Mouse (Mus musculus) G1E (cell line): ENCODE measurements around the gene Magi1. TPM values are rescaled to one million over a fixed set of nuclear protein-coding genes. Genes with fewer than 3 reads are reported as not detected.

Experiments used
- ATAC-seq: 2 replicates; pipeline ENCODE4 v1.8.0; 2016; ENCODE audit warnings: mild to moderate bottlenecking; ENCODE audit not compliant: insufficient number of reproducible peaks, poor library complexity, low FRiP score, severe bottlenecking; ENCODE audit errors: extremely low read depth
- DNase-seq: peaks from one replicate; pipeline ENCODE4 v3.0.0; 2012; ENCODE audit warnings: low spot score
- H3K27me3 ChIP-seq: 2 replicates; pipeline ENCODE4 v1.6.1; 2012; ENCODE audit warnings: mild to moderate bottlenecking, low read length, inconsistent platforms; ENCODE audit not compliant: insufficient read depth
- H3K36me3 ChIP-seq: replicated peaks from 2 replicates; pipeline ENCODE3; 2012; ENCODE audit warnings: mild to moderate bottlenecking, inconsistent platforms
- H3K4me1 ChIP-seq: 2 replicates; pipeline ENCODE4 v1.6.1; 2012; ENCODE audit warnings: low read depth, low read length, inconsistent platforms, mixed read lengths; ENCODE audit not compliant: insufficient read depth
- H3K4me3 ChIP-seq: 2 replicates; pipeline ENCODE4 v1.5.1; 2012; ENCODE audit warnings: low read depth, mild to moderate bottlenecking, inconsistent platforms, low read length, moderate library complexity, mixed read lengths
- H3K9me3 ChIP-seq: replicated peaks from 2 replicates; pipeline ENCODE4 v1.6.1; 2012; ENCODE audit warnings: inconsistent platforms
- CTCF ChIP-seq: IDR thresholded peaks from 2 replicates; pipeline ENCODE4 v1.5.1; 2012; ENCODE audit warnings: low read depth, low read length, inconsistent platforms, mixed read lengths
- GATA1 ChIP-seq: IDR thresholded peaks from 2 replicates; pipeline ENCODE4 v1.6.1; 2012; ENCODE audit warnings: borderline replicate concordance, low read length, inconsistent platforms, mixed read lengths
- GATA2 ChIP-seq: IDR thresholded peaks from 2 replicates; pipeline ENCODE4 v1.6.1; 2012; ENCODE audit warnings: low read depth, low read length, inconsistent platforms, borderline replicate concordance
- POLR2AphosphoS5 ChIP-seq: IDR thresholded peaks from 2 replicates; pipeline ENCODE4 v1.6.1; 2012; ENCODE audit warnings: low read depth, low read length, inconsistent platforms; ENCODE audit not compliant: insufficient replicate concordance
- TAL1 ChIP-seq: conservative IDR thresholded peaks from 2 replicates; pipeline ENCODE4 v1.6.1; 2012; ENCODE audit warnings: low read depth, low read length, inconsistent platforms, mixed read lengths
- polyA plus RNA-seq: library from polyadenylated mRNA; stranded (reverse); fragments of >175 nt; gene quantifications from 2 replicates; pipeline ENCODE4 v1.2.3, GENCODE M21; 2012
- total RNA-seq, 2 experiments: library from RNA; stranded (forward) in 1 of 2; stranded (reverse) in 1 of 2; fragments of 200-1000 nt in 1 of 2; fragments of >200 nt in 1 of 2; fragmentation: Nextera tagmentation in 1 of 2; gene quantifications; 2 replicates each; pipeline ENCODE4 v1.2.3; 2014 to 2017

Gene Magi1
- total and polyA plus RNA-seq, 3 experiments = 0.21 to 10.0 (median 1.6) TPM

DNA sequence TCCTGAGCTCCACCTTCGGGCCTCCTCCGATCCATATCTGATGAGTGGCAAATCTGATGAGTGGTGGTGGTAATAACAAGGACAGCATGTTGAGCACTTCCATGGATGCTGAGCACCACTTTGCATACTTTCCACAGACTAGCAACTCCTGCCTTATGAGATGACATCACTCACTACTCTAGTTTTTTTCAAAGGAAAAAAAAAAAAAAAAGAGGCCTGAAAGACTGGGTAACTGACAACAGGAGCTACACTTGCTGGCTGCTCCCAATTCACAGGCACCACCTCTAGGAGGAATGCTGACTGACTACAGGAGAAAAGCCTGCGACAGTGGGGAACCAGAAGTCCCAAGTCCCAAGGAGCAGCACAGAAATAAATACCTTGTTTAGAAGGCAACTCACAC lies 52.8 kb downstream of the Magi1 start:
- peaks cover 5% of the 10 kb centered on the region for H3K9me3 ChIP-seq
- no peaks in the 10 kb centered on the region for H3K27me3 ChIP-seq
- no peak for TF ChIP-seq TAL1
- no peak for TF ChIP-seq GATA1
- no peak for TF ChIP-seq POLR2AphosphoS5
- TF ChIP-seq CTCF = no peak
- no peak for TF ChIP-seq GATA2
- DNase-seq = no peak
- no peaks in the 10 kb centered on the region for H3K4me1 ChIP-seq
- no peaks in the 10 kb centered on the region for H3K36me3 ChIP-seq
- H3K4me3 ChIP-seq = no peak overlapping the region
- ATAC-seq = no peak

DNA sequence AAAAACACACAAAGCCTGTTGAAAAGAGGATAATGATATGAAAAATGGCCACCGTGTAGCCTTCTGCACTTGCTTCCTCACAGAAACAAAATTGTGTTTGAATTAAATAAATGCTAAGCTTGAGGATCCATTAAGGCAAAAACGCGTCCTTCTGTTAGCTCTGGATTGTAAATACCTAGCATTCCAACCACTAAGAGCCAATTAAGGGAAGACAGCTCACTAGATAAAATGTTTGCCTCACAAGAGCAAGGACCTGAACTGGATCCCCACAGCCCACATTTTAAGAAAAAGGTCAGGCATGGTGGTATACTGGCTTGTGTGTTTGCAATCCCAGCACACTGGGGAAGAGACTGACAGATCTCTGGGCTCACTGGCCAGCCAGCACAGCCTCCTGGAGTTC lies 53.6 kb downstream of the Magi1 start:
- Histone ChIP-seq H3K27me3 (no peaks in the 10 kb centered on the region), H3K36me3 (no peaks in the 10 kb centered on the region), H3K9me3 (peaks cover 5% of the 10 kb centered on the region), H3K4me3 (no peak overlapping the region), H3K4me1 (no peaks in the 10 kb centered on the region)
- no peak for DNase-seq
- TF ChIP-seq GATA1 = no peak
- no peak for ATAC-seq

DNA sequence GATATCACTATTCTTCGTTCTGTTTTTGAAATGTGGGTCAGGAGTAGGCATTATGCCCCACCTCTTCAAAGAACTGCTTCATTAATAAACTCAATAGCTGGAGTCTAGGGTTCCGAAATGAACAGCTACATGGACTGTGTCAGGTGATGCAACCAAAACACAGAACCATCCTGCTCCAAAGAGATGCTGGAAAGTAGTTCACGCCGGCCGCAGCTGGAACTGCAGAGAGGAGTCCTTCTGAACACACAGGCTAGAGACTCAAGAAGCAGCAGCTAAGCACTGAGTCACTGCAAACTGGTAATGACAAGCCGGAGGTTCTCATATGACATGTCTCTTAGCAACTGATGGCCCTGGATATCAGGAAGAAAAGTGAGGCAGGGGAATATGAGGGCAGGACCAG lies 57.5 kb downstream of the Magi1 start:
- DNase-seq (no peak), ATAC-seq (no peak)
- Histone ChIP-seq H3K4me1 (no peaks in the 10 kb centered on the region), H3K9me3 (peaks cover 14% of the 10 kb centered on the region), H3K36me3 (no peaks in the 10 kb centered on the region), H3K27me3 (no peaks in the 10 kb centered on the region), H3K4me3 (no peak overlapping the region)
- TF ChIP-seq TAL1 = no peak
- no peak for TF ChIP-seq GATA1
- TF ChIP-seq CTCF = no peak
- TF ChIP-seq POLR2AphosphoS5 = no peak
- TF ChIP-seq GATA2 = no peak

DNA sequence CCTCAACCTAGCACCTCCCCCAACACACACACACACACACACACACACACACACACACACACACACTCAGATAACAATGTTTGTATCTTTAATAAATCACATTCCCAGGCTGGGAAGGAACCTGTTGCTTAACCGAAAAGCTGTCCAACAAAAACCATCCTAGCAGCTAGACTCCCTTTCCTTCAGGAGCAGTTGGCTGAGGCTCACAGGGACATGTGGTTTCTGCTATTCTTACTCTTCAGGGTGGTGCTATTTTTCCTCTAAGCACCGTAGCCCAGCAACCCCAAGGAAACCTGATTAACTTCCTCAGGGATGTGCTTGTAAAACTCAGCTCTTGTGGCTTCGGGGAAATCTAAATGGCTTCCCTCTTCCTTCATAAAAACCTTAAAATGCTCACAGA lies 57.9 kb downstream of the Magi1 start:
- no peak for DNase-seq
- no peak for ATAC-seq
- H3K36me3 ChIP-seq = no peaks in the 10 kb centered on the region
- TF ChIP-seq TAL1 (no peak), GATA1 (no peak), CTCF (no peak), GATA2 (no peak), POLR2AphosphoS5 (no peak)
- no peaks in the 10 kb centered on the region for H3K4me1 ChIP-seq
- H3K27me3 ChIP-seq = no peaks in the 10 kb centered on the region
- H3K4me3 ChIP-seq = no peak overlapping the region
- H3K9me3 ChIP-seq = peaks cover 14% of the 10 kb centered on the region

DNA sequence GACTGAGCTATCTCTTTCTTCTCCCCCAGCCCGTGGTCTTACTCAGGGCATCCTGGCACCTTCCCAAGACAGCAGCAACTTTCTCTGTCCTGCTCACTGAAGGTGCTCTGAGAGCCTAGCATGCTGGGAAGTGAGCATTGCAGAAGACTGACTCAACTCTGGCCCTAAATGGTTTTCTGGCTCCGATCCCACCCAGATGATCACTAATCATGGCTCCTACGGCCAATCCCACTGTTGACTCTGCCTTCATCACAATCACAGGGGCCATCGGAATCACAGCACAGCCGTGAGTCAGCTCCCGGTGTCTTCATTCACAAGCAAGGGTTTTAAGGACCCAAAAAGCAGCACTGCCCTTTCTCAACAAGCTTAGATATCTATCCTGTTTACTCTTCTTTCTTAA lies 58.6 kb downstream of the Magi1 start:
- Histone ChIP-seq H3K4me1 (no peaks in the 10 kb centered on the region), H3K9me3 (peaks cover 14% of the 10 kb centered on the region), H3K4me3 (no peak overlapping the region), H3K36me3 (no peaks in the 10 kb centered on the region), H3K27me3 (no peaks in the 10 kb centered on the region)
- ATAC-seq (no peak), DNase-seq (no peak)
- TF ChIP-seq POLR2AphosphoS5 = no peak
- TF ChIP-seq TAL1 = no peak
- no peak for TF ChIP-seq CTCF
- TF ChIP-seq GATA1 = no peak
- TF ChIP-seq GATA2 = no peak

DNA sequence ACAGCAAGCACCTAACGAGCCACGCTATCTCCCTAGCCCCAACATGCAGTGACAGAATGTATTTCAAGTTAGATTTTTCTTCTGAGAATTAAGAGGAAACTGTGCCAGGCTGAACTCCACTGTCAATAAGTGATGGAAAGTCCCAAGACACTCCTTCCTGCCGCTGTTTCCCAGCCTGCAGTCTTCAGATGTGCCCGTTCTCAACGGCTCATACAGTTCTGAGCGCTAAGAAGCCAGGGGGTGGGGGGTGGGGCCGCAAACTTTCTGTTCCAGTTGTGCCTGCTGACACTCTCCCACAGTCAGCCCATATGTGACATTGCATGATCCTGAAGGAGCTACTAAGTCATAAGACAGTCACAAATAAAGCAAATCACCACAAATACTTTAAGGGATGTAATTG lies 61.5 kb downstream of the Magi1 start:
- DNase-seq = no peak
- TF ChIP-seq GATA1 (no peak), GATA2 (no peak), POLR2AphosphoS5 (no peak)
- no peak for ATAC-seq
- H3K36me3 ChIP-seq = no peaks in the 10 kb centered on the region
- no peaks in the 10 kb centered on the region for H3K27me3 ChIP-seq
- peaks cover 14% of the 10 kb centered on the region for H3K9me3 ChIP-seq
- H3K4me3 ChIP-seq = no peak overlapping the region
- H3K4me1 ChIP-seq = no peaks in the 10 kb centered on the region

DNA sequence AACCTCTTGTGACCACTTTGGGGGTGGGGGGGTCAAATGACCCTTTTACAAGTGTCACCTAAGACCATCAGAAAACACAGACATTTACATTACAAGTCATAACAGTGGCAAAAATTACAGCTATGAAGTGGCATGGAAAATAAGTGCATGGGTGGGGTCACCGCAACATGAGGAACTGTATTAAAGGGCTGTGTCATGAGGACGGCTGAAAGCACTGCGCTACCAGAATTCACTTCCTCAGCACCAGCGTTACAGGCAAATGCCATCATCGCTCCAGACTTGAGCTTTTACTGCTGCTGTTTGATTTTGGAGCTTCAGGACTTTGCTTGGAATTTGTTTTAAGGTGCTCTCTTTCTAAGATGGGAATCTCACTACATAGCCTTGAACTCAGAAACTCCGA lies 62.0 kb downstream of the Magi1 start:
- no peaks in the 10 kb centered on the region for H3K36me3 ChIP-seq
- TF ChIP-seq POLR2AphosphoS5 (no peak), GATA1 (no peak), TAL1 (no peak), GATA2 (no peak), CTCF (no peak)
- H3K4me3 ChIP-seq = no peak overlapping the region
- H3K4me1 ChIP-seq = no peaks in the 10 kb centered on the region
- DNase-seq (no peak), ATAC-seq (no peak)
- H3K27me3 ChIP-seq = no peaks in the 10 kb centered on the region
- peaks cover 18% of the 10 kb centered on the region for H3K9me3 ChIP-seq
